Mouse (Mus musculus): ENCODE measurements around the gene Dnajb11.

Dnajb11 gene

DNA sequence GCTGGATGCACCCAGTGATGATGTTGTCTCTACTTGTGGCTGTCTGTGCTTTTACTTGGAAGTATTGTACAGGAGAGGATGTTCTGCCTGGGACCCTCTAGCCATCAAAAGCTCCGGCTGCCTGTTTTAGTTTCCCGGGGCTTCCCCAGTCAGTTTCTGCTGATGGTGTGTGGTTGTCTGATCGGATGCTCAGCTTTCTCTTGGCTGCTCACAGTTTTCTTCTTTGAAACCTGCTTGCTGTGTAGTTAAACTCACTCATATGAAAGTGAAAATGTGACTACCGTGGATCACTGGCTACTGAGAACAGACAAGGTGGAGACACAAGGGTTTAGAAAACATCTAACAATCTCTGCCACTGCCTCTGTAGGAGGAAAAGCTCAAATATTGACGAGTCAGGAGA, 25.8 kb downstream of the Dnajb11 start:
- no peak for DNase-seq

DNA sequence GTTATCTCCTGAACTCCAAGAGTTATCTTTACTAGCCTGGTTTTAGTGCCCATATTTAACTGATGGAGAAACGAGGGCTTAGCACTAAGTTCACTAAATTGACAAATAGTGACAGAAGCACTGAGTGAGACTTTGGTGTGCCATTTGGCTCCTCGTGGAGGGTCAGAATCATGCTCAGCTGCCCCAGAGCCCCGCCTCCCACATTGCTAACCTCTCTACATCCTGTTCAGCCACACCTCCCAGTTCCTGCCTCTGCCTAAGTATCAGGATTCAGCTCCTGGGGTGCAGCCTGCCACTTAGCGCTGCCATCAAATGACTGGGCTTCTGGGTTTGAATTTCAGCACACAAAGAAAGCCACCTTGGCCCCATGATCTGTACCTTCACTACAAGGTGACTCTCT, 27.7 kb downstream of the Dnajb11 start:
- DNase-seq, result no peak

DNA sequence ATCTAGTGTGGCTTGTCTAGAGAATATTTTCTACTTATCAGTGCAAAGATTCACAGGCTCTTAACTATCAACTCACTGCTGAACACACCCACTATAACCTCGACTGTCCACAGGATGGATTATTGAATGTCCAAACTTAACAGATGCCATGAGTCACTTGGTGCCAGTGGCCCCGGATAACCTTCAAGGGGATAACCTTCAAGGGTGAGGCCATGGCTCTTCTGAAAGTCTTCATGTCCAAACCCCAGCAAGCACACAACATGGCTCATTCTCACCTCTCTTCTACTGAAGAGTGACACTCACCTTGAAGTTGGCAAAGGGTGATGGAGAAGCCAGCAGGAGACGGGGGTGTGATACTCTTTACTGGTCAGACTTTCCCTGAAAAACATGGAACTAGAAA, 29.1 kb downstream of the Dnajb11 start:
- DNase-seq, result no peak

DNA sequence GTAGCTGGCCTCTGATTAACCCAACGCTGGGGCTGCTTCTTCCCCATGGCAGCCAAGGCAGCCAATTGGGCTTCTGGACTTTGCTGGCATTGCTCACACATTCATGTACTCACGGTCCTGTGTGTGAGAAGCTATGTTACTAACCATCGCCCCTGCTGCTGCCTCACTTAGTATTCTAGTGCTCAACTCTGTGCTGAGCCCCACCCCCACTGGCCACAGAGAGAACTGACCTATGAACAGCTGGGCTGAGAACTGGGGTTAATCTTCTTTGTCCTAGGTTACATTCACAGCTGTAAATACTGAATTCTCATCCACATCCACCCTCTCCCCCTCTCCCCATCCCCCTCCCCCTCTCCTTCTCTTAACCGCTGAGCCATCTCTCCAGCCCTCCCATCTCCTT, 31.2 kb downstream of the Dnajb11 start:
- DNase-seq, result no peak

DNA sequence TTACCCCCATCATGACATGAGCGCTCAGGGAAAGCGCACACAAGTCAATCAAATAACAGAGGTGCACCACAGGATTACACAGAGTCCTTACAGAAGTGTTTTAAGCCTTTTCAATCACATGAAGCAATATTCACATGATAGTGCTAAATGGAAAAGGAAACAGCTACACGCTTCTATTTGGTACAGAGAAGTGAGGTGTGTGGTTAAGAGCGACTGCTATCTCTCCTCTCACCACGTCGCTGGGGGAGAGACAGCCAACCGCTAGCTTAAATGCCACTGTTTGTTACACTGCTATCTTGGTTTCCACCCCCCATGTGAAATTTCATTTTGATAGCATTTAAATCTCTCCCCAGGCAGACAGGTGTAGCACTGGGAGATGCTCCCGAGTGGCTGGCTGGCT, 32.1 kb downstream of the Dnajb11 start:
- no peak for DNase-seq

DNA sequence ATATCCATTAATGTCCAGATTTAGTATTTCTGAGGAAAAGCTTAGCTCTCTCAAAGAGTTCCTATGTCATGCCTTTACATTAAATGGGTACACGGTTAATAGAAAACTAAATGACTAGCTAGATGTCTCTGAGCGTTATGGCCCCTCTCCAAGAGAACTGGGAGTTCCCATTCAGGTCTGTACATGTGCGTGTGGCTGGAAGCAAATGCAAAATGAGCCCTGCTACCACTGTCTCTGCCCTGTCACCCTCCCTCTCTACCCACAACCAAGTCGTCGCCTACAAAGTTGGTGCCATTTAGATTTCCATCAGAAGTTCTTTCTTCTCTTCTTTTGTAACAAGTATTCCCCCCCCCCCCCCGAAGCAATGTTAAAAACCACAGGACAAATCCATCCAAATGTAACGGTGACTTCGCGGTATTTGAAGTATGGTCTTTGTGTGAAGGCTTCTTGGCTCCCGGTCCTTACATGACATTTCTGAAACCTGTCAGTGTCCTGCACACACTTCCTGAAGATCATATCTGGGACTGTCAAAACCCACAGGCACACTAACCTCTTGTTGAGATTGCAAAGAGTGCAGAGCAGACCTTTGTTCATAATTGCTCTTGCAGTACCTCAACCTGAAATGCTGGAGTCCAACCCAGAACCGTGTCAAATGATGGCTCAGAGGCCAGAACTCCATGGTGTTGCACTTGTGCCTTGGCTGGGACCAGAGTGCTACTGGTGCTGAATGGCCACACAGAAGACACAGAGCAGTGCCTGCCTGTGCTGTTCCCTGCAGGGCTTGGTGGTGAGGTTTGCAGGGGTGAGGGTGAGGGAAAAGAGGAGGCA, 33.3 kb downstream of the Dnajb11 start, which contains the start of gene Ahsg:
Ahsg (plus strand) TSS at position 595 of the 828 bp plus-strand sequence.
- no peak for DNase-seq

DNA sequence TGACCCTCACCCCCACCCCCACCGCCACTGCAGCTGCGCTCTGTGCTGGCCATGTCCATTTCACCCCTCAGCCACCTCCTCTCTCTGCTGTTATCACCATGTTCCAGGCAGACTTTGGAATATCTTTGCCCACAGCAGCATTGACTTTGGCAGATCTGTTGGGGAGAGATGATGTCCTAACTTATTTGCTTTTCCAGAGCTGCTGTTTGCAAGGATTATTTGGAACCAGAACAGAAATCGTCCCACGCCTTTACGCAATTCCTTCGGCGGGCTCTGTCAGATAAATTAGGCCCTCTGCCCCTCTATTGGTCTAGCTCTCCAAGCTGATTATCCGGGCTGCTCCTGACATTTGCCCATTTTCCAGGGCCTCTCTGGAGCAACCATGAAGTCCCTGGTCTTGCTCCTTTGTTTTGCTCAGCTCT, 34.1 kb downstream of the Dnajb11 start:
- DNase-seq, result no peak

DNA sequence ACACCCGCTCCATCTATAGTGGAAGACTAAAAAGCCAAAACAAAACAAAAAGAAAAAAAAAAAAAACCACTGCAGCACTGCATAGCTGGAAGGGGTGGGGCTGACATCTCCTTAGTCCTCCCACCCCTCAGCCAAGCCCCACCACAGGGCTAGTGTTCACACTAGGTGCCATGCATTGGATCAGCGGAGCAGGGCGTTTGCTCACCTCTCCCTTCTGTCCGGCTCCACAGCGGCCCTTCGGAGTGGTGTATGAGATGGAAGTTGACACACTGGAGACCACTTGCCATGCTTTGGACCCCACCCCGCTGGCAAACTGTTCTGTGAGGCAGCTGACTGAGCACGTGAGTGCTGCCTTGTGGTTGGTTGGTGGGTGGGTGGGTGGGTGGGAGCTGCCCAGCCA, 36.5 kb downstream of the Dnajb11 start:
- no peak for DNase-seq

DNA sequence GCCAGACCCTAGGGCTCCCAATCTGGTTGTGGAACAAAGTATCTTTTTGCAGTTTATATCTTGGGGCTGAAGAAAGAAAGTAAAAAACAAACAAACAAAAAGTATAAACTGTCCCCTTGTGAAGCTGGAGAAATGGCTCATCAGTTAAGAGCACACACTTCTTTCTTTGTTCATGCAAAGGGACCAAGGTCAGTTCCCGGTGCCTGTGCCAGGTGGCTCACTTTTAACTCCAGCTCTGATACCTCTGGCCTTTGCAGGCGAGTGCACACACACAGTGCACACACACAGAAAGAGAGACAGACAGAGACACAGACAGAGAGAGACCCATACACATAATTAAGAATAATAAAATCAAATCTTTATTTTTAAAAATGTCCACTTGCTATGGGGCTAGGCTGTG, 39.0 kb downstream of the Dnajb11 start:
- no peak for DNase-seq

DNA sequence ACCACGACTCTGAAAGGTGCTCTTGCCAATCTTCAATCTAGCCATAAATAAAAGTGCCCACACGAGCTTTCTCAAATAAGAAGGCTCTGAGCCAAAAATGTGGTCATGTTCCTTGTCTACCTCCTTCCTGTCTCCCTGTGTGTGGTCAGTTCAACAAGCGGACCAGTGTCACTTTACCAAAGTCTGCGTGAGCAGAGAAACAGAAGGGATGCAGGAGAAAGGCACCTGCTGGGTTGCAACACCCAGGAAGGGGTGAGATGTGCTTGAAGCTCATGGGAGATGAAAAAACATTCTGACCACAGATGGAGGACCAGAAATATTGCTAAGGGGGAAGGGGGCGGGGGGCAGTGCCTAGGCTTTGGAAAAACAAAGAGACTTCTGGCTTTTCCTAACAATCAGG, 41.7 kb downstream of the Dnajb11 start:
- no peak for DNase-seq

DNA sequence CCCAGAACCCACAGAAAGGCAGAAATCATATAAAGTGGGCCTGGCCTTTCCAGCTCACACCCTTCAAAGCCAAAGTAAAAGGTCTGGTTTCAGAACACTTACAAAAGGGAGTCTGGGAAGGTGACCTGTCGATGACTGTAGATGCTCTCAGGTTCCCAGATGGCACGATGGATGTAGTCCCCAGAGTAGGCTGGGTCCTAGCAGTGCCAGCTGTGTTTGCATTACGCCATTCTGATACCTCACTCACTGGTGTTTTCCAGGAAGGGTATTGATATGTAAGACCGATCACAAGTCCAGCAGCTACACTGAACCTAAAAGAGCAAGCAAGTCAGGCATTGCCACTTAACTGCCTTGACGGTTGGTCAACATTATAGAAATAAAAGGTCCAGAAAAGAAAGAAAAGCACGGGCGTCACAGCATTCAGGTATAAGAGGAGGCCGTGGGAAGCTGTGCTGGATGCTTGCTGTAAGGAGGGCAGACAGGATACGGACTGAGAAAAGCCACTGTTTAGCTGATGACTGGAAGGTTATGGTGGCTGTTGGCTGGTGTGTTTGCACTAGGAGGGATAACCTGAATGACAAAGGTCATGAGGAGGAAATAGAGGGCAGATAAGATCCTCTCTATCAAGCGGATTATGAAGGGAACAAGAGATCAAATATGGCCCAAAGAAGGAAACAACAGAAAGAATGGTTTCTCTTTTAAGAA, 42.4 kb downstream of the Dnajb11 start:
- DNase-seq, result no peak

DNA sequence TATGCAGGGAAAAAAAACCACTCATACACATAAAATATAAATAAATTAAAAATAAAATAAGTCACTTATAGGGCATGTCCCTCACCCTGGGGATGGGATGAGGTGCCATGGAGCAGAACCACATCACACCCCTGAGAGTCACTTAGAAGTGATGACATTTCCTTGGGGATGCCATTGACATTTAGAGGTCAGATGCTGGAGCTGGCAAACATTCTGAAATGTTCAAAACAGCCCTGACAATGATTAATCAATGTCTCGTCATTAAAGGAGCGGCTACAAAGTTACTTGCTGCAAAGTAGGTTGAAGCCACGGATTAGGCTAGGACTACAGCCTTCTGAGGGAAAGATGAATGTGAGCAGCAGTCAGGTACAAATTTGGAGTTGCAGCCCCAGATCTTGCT, 43.7 kb downstream of the Dnajb11 start:
- no peak for DNase-seq

DNA sequence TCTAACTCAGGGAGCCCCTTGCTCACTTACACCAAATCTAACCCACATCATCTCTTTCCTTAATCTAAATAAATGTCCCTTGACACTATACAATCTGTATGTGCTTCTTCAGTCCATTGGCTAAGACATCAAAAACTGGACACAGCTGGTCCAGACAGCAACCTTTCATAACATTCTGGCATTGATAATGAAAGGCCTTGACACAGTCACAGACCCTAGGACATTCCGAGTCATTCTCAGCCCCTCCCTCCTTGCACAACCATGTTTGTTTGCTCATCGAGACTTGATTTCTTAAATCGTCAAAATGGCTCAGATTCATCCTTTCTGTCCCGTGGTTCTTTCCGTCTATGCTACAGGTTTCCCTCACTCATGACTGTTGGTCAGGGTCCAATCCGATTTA, 51.6 kb downstream of the Dnajb11 start:
- no peak for DNase-seq

DNA sequence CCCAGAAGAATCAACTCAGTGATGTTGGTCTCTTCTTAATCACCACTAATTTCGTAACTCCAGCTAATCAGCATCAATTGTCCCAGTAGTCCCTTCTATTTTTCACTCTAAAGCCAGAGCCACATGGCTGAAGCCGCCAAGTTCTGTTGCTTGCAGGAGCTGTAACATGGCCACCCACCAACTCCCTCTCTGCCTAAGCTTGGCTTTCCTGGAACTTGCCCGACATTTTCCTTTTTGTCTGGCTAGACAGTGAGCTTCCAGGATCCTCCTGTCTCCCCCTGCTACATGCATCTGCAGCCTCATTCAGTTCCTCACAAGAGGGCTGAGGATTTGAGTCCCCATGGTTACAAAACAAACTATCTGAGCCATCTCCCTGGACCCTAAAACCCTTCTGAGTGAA, 54.3 kb downstream of the Dnajb11 start:
- no peak for DNase-seq

DNA sequence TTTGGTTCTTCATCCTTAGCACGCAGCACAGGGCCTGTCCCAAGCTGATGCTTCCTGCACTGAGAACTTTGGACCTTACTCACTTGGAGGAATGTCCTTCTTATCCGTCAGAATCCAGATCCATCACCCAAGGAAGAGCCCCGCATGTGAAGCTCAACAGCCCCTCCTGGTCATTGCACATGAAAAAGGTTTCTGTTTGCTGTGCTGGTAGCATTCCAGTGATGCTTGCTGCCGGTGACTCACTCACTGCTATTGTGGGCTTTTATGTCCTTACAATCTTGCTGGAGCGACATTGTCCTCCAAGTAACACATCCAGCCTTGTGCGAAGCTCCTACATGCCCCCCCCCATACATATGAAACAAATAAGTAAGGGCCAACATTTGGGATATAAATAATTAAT, 55.2 kb downstream of the Dnajb11 start:
- DNase-seq, result no peak

DNA sequence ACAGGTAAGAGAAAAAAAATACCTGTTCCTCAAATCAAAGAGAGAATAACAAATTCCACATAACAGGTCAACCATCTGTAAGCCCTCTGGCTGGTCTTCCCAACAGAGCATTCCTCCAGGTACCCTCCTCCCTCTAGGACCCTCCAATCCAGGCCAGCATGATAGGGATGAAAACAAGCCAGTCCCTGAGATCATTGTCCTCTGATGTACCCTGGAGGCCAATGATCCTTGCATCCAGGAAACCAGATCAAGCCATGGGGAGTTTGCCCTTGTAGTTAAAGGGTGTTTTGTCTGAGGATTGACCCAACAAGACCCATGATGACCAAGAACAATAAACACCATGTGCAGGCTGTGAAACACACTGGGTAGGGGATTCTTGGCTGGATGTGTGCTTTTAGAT, 56.6 kb downstream of the Dnajb11 start:
- no peak for DNase-seq

DNA sequence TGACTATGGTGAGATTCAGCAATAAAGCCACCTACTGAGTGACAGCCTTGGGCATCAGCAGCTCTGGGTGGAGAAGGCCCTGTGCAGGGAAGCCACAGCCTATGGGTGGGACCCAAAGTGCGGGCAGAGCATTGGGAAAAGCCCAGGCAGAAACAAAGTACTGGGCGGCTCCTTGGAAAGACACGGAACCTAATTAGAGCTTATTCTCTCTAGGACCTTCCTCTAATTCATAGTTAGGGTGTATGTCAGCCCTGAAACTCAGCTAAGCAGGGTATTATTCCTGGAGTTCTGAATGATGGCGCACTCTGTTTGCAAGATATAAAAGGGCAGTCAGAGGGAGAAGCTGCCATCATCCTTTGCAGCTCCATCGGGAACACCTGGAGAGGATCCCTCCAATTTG, 60.4 kb downstream of the Dnajb11 start, which contains the start of gene Fetub:
Fetub (plus strand) TSS at position 301 of the 400 bp plus-strand sequence.
- DNase-seq, result no peak

DNA sequence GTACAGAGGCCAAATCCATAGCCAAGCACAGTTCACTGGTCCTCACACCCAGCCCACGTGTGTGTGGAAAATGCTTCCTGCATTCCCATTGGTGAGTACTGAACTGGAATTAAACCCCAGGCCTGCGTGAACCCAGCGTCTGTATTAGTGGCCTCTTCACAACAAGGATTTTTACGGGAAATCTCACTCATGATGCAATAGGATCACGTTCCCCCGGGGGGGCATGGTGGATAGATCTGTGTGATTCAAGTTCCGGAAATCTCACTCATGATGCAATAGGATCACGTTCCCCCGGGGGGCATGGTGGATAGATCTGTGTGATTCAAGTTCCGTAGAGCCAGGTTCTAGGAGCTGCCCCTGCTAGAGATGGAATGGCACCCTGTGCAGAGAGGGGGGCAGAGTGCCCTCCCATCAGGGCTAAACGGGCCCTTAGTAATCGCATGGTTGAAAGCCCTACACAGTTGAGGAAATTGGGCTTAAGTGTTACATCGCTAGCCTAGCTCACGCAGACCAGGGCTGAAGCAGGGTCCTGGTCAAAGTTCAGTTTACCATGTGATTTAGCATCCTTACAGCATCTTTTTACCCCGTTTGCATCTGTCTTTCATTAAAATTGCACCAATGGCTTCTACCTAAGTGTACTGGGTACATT, 61.1 kb downstream of the Dnajb11 start:
- no peak for DNase-seq

DNA sequence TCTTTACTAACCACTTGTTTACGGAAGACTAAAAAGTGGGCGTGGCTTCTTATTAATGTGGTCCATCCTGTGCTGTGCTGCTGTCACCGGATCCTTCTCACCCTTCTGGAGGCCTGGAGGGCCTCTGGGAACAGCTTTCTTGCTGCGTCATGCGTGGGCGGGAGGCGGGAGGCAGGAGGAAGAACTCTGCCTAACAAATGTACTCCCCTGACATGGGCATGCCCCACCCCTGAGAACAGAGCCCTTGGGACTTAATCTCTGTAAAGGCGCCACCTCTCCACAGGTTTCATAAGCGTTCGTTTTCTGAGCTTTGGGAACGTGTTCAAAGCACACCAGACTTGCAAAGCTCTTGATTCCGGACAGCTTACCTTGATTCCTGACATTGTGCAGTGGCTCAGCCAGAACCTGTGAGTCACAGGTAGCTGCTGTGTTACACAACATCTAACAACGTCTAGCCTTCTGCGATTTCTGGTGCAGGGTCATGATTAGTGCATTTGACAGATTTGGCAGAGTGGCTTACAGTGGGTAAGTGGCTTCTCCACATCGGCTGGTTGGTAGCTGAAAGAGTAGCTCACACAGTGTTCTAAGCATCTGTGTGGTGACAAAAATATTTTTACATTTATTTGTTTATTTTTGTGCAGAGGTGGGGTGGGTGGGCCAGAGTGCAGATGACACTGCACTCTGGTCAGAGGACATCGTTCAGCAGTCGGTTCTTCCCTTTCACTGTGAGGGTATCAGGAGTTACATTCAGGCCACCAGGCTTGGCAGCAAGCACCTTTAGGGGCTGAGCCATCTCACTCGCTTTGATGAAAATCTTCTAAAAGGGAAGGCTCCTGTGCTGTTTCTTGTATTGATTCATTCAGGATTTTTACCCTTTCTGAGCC, 62.6 kb downstream of the Dnajb11 start:
- peak; percentile 42 for DNase-seq

DNA sequence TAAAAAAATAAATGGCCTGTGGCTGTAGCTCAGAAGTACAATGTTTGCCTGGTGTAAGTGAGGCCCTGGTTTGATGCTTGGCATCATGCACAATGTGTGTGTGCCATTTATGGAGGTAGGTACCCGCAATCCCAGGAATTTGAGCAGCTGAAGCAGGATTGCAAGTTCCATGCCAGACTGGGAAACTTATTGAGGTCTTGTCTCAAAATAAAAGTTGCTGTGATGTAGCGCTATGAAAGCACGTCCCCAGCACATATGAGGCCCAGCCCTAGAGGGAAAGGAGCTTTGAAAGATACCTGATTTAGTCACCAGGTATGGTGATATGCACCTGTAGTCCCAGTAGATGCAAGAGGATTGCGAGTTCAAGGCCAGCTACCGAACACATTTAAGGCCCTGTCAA, 64.1 kb downstream of the Dnajb11 start:
- DNase-seq, result no peak

DNA sequence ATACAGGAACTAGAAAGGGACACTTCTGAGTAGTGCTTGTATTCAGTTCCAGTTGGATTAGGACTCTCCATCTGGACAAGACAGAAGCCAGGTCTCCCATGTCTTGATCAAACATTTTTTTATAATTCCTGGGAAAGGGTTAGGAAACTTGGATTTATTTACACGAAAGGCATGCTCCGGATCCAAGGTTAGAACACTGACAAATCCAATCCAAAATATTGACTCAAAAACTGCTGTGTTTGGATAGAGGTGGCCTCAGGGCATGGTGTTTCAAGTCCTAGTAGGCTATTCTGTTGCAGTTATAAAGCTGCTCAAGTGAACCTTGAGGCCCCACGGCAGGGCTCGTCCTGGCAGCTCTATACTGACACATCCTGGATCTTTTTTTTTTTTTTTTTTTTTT, 64.8 kb downstream of the Dnajb11 start:
- no peak for DNase-seq

All from lung, postnatal 14 days (tissue).